Mouse (Mus musculus) embryonic facial prominence, embryonic 11.5 days (tissue): Measurements from ENCODE around the gene Gm10375. TPM values are rescaled to one million over a fixed set of nuclear protein-coding genes. Genes with fewer than 3 reads are reported as not detected.
"Not testable (repeated sequence)": the region's sequence is repeated elsewhere in the genome, so short reads cannot be mapped to it uniquely, and the experiment has no call there.

Experiments used
- ATAC-seq: fragments of 200-750 bp; cut with Nextera tagmentation; replicated peaks from 2 replicates; pipeline ENCODE4 v1.8.0; 2017; ENCODE audit warnings: low read depth; ENCODE audit not compliant: insufficient number of reproducible peaks, low FRiP score, low TSS enrichment
- DNase-seq: peaks from one replicate; pipeline ENCODE4 v3.0.0-alpha.2; 2015; ENCODE audit warnings: low spot score
- H3K27ac ChIP-seq: fragments of 300-500 bp; sonication (generic); replicated peaks from 2 replicates; pipeline ENCODE4 v1.5.1; 2014; ENCODE audit warnings: mild to moderate bottlenecking, low read depth, low read length, control low read depth
- H3K27me3 ChIP-seq: fragments of 300-500 bp; sonication (generic); 2 replicates; pipeline ENCODE4 v1.6.1; 2014; ENCODE audit warnings: mild to moderate bottlenecking, low read length, moderate library complexity, mixed read lengths; ENCODE audit not compliant: control insufficient read depth, insufficient read depth
- H3K36me3 ChIP-seq: fragments of 300-500 bp; sonication (generic); replicated peaks from 2 replicates; pipeline ENCODE4 v1.6.1; 2014; ENCODE audit warnings: low read depth, mild to moderate bottlenecking, low read length, moderate library complexity, mixed read lengths; ENCODE audit not compliant: control insufficient read depth, insufficient read depth
- H3K4me1 ChIP-seq: fragments of 300-500 bp; sonication (generic); 2 replicates; pipeline ENCODE4 v1.6.1; 2014; ENCODE audit warnings: low read length, mixed read lengths; ENCODE audit not compliant: control insufficient read depth, insufficient read depth
- H3K4me2 ChIP-seq: fragments of 300-500 bp; sonication (generic); 2 replicates; pipeline ENCODE4 v1.6.1; 2014; ENCODE audit warnings: low read depth, mild to moderate bottlenecking, control low read depth, low read length, moderate library complexity
- H3K4me3 ChIP-seq: fragments of 300-500 bp; sonication (generic); 2 replicates; pipeline ENCODE4 v1.5.1; 2014; ENCODE audit warnings: low read depth, low read length, control low read depth
- H3K9ac ChIP-seq: fragments of 300-500 bp; sonication (generic); replicated peaks from 2 replicates; pipeline ENCODE4 v1.6.1; 2014; ENCODE audit warnings: mild to moderate bottlenecking, control low read depth, low read length
- H3K9me3 ChIP-seq: fragments of 300-500 bp; sonication (generic); replicated peaks from 2 replicates; pipeline ENCODE4 v1.6.1; 2016; ENCODE audit warnings: mild to moderate bottlenecking, low read length, inconsistent platforms, mixed read lengths; ENCODE audit not compliant: control insufficient read depth
- WGBS: fragments of 180-500 bp; shearing (Covaris S2); extraction: QIAGEN DNeasy Blood & Tissue Kit; methylation state at CpG from one replicate; pipeline ENCODE4 v1.1.7; 2014; 5-methylcytosine and 5-hydroxymethylcytosine counted together
- polyA plus RNA-seq: library from polyadenylated mRNA; unstranded; fragments of >200 nt; fragmentation: Nextera tagmentation; extraction: Ambion mirVana; gene quantifications from 2 replicates; pipeline ENCODE4 v1.2.1, GENCODE M21; 2014

Gm10375 gene
- not detected in 2 replicates for polyA plus RNA-seq

DNA sequence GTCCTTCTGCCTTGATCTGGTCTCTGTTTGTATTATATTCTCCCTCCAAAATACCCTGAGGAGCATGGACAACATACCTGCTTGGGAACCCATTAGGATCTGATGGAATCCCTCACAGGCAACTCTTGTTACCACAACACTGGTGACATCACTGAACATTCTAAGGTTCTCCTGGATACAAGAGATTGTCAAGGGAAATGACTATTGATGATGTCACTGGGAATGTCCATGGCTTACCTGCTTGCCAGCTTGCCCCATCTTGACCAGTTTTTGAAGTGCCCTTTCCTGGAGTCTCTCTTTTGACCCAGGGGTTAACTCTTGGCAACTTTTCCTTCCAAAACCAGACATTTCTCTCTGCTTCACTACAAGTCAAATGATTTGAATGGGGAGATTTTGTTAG is at the start of gene Gm10375:
Gene Gm10375 (minus strand): TSS at position 101 of the 400 bp plus-strand sequence.
- not testable (repeated sequence) for H3K36me3 ChIP-seq, H3K4me1 ChIP-seq, H3K9me3 ChIP-seq, DNase-seq, H3K4me2 ChIP-seq, ATAC-seq, H3K4me3 ChIP-seq, H3K27me3 ChIP-seq, H3K27ac ChIP-seq, H3K9ac ChIP-seq

DNA sequence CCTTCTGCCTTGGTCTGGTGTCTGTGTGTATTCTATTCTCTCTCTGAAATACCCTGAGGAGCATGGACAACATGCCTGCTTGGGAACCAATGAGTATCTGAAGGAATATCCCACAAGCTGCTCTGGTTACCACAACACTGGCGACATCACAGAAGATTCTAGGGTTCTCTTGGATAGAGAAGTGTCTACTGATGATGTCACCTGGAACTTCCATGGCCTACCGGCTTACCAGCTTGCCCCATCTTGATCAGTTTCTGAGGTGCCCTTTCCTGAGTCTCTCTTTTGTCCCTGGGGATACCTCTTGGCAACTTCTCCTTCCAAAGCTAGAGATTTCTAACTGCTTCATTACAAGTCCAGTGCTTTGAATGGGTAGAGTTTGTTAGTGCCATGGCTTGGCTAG is 28.8 kb downstream of the Gm10375 start, which contains the start of gene Gm17654:
Gene Gm17654 (minus strand): TSS at position 101 of the 400 bp plus-strand sequence.
- H3K36me3 ChIP-seq, H3K4me3 ChIP-seq, H3K4me1 ChIP-seq, ATAC-seq, DNase-seq, H3K4me2 ChIP-seq, H3K9me3 ChIP-seq, H3K9ac ChIP-seq, H3K27ac ChIP-seq, H3K27me3 ChIP-seq: not testable (repeated sequence)
- WGBS, result 94% methylated on average over 1 of the region's 2 CpGs

DNA sequence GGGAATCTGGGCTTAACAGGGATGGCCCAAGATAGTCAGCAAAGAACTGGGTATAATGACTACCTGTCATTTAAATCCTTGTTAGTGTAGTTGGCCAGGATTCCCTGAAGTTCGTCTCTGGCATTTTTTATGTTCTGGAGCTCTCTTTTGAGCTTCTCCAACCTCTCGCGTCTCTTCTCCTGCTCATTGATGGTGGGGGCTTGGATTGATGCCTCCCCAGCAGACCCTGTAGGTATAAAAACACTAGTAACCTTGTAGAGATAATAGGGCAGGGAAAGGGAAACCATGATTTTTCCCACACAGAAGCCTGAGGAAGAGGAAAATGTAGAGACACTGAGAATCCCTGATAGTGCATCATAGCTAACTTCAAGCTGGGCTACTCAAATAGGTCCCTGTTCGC is 29.8 kb downstream of the Gm10375 start:
- not testable (repeated sequence) for DNase-seq, ATAC-seq
- WGBS, result 97% methylated on average over 3 of the region's 4 CpGs

More for the DNA sequence above, 29.8 kb downstream of the Gm10375 start:
- H3K9ac ChIP-seq, H3K27ac ChIP-seq, H3K4me3 ChIP-seq, H3K4me1 ChIP-seq, H3K9me3 ChIP-seq, H3K27me3 ChIP-seq, H3K4me2 ChIP-seq, H3K36me3 ChIP-seq: not testable (repeated sequence)

Other genes with a start within 250 kb of the Gm10375 start
- gene Gm8138, start 191.7 kb downstream of the Gm10375 start, polyA plus RNA-seq, result not detected in 2 replicates
- not detected in 2 replicates for gene Gm5799, start 64.4 kb downstream of the Gm10375 start, polyA plus RNA-seq
- not detected in 2 replicates for gene Gm17654, start 28.9 kb downstream of the Gm10375 start, polyA plus RNA-seq
- not detected in 2 replicates for gene Gm8165, start 69.2 kb upstream of the Gm10375 start, polyA plus RNA-seq
- gene Gm7324, start 89.8 kb upstream of the Gm10375 start, polyA plus RNA-seq, result 1.7 and 2.1 TPM in 2 replicates
- not detected in 2 replicates for gene Gm16506, start 119.5 kb upstream of the Gm10375 start, polyA plus RNA-seq
- not detected in 2 replicates for gene Gm6526, start 139.9 kb upstream of the Gm10375 start, polyA plus RNA-seq
- gene Gm8180, start 176.7 kb upstream of the Gm10375 start, polyA plus RNA-seq, result not detected in 2 replicates